Mouse (Mus musculus) stomach, postnatal 0 days (tissue): ENCODE data around the gene Pin1.

Experiments used
- CTCF ChIP-seq: IDR thresholded peaks from 2 replicates; pipeline ENCODE4 v1.5.1; 2016; ENCODE audit warnings: antibody characterized with exemption, low read depth, mild to moderate bottlenecking, moderate library complexity
- EP300 ChIP-seq: optimal IDR thresholded peaks from 2 replicates; pipeline ENCODE3; 2016; ENCODE audit warnings: antibody characterized with exemption

DNA sequence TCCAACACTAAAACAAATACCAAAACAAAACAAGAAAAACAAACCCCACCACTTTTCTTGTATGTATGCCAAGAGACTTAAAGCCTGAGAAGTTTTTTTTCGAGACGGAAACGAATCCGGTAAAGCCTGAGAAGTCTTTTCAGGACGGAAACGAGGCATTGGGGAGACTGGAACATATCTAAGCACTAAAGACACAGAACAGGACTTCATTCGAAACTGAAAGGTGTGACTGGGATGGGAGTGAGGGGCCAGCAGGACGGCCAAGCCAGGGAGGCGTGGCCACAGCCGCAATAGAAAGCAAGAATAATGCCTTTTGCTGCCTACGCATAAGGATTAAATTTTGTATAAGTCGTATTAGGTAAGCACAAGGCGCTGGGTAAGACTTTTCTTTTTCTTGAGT lies 8.1 kb upstream of the Pin1 start:
- no peak for TF ChIP-seq CTCF
- no peak for TF ChIP-seq EP300
